Mouse (Mus musculus) induced T-regulatory cell, adult 2 months (primary cell): ENCODE measurements around the gene Mylk.

Experiments
- DNase-seq: peaks from one replicate; pipeline ENCODE4 v3.0.0-alpha.2; 2012; ENCODE audit warnings: low read depth

Gene Mylk

GRCm38 (mm10) chr16:34847638-34848037 is 102.6 kb downstream of the Mylk start:
- no peak for DNase-seq

DNA sequence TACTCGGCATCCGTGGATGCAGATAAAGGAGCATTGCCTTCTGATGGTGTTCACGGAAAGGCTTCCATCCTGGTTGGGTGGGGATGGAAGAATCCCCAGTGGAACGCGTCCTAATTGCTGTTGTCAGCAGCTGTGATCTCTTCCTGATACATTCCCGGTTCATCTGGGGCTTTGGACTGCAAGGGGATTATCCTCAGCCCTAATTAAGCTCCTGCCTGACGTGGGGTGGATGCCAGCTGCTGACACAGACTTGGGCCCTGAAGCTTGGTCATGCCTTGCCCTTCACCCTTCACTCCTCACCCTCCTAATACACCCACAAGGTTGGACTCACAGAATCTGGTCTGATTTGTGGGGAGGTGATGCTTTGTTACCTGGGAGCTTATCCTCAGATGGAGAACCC is 109.1 kb downstream of the Mylk start:
- DNase-seq, result no peak

GRCm38 (mm10) chr16:34855136-34855535 is 110.1 kb downstream of the Mylk start:
- no peak for DNase-seq

DNA sequence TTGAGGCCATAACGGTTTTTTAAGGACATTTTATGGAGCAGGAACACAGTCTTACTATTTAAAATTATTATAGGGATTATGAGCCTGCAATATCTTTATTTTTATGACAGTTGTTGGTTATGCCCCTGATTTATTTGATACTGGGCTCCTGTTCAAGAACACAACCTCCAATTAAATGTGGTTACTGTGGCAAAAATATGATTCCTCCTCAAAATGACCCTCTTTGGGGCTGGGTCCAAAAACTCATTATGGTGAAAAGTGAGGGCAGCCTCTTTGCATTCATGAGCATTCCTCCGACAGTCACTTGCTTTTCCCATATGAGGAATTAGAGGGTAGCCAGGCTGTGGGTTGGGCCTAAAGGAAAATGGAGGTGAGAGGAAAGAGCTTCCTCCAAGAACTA is 110.7 kb downstream of the Mylk start:
- no peak for DNase-seq

- DNase-seq, result no peak
Measured at GRCm38 (mm10) chr16:34857631-34858030, 112.6 kb downstream of the Mylk start.

DNA sequence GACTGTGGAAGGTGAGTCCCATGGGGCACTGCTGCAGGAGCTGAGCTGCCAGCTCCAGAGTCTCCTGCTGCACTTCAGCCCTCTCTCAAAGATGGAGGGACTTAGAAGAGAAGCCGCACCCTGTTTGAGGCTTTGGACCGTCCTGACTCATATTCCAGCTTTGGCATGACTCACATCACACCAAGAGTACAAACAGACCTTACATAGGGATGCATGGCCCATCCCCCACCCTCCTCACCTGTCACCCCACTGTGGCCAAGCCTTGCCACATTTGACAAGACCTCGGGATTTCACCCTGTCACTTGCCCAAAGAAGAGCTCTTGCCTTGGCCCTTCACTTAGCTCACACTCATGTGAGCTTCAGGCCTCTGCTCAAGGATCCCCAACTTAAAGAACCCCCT is 115.8 kb downstream of the Mylk start:
- DNase-seq, result no peak

- DNase-seq, result no peak
Measured at GRCm38 (mm10) chr16:34861744-34862365, 116.8 kb downstream of the Mylk start.

DNA sequence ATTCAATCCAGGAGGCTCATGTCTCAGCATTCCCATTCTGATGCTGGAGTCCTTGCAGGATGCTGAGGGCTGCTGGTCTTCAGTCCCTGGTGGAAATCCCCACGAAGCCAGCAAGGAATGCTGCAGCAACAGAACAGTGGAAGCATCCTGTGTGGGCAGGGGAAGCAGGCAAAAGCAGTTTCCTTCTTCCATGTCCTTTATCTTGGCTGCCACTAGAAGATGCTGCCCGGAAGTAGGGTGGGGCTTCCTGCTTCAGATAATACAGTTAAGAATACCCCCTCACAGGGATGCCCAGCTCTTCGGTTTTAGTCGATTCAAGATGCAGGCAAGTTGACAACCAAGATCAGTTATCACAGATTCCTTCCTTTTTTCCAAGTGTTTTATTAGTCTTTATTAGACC is 120.4 kb downstream of the Mylk start:
- no peak for DNase-seq

GRCm38 (mm10) chr16:34867217-34867616 is 122.2 kb downstream of the Mylk start:
- peak; percentile 33 for DNase-seq

DNA sequence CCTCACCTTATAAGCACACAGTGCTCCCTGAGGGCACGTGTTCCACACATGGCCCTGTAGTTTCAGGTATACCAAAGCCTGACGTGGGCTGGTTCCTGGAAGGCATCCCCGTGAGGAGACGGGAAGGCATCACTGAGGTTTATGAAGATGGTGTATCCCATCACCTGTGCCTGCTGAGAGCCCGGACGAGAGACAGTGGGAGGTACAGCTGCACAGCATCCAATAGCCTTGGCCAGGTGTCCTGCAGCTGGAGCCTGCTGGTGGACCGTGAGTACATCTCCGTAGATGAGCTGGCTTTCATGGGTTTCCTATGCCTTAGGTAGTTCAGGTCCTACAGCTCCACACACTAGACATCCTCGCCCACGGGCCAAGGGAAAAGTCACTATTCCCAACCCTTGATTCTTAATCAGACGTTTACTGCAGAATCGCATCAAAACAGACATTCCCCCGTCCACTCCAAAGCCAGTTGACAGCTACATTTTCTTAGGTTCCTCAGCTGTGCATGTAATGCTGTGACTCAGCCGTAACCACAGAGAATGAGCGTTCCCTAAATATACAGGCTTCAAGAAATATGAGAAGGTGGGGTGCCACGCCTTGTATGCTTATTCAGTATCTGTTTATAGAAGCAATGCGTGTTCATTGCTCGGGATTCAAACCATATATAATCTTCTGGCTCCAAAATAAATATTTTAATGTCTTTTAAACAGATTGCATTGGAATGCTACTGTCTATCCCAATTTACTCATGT is 135.2 kb downstream of the Mylk start:
- no peak for DNase-seq

DNA sequence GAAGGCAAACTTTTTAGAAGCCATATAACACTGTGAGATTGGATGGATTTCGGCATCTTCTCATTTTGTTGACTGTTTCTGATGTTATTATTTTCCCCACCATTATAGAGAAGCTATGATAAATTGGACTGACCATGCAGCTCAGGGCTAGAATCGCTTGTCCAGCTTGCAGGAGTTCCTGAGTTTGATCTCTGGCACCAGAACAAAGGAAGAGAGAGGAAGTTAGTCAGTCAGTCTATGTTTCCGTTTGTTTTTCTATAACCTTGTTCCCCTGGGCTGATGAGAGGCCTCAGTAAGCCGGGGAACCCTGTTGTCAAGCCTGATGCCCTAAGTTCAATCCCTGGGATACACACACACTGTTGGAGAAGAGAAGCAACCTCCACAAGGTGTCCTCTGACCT is 135.8 kb downstream of the Mylk start:
- no peak for DNase-seq

DNA sequence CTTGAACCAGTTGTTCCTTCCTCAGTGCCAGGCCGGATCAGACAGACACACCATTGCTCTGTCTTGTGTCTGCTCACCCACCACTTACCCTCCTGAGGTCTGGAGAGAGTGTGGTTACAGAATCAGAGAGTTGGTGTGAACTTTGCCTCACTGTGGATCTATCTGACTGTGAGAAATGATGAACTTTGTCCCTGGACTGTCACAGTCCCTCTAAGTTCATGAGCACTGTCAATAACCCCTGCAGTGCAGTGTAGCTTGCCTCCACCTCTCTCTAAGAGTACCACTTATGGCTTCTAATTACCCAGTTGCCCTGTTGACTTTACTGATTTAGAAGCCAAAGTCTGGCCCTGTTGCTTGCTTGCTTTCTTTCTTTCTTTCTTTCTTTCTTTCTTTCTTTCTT is 142.0 kb downstream of the Mylk start:
- DNase-seq, result no peak

DNA sequence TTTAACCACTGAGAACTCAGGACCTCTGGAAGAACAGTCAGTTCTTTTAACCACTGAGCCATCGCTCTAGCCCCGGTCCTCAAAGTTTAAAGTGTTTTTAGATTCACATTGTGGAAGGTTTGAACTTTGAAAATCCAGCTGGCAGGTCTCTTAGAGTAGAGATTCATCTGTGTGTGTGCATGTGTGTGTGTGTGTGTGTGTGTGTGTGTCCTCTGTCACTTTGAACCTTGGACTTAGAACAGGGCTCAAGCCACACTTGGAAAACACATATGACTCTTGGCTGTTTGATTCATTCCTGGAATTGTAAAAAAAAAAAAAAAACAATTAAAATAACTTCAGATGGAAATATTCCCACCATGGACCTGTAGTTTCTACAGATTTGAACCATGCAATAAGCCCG is 149.0 kb downstream of the Mylk start:
- DNase-seq, result no peak

DNA sequence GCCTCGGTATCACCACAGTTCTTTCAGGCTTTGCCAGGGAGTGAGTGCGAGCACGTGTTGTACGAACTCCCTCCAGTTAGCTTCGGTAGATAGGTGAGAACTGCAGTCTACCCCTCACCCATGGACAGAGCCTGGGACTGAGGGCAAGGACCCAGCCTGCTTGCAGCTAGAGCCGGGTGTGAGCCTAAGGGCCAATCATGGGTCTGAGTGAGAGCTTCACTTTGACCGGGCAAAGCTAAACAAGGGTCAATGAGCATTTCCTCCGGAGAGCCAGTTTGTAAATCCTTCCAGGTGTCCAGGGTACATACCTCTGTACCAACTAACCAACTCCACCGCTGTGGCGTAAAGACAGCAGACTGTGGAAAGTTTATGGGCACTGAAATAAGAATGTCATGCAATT is 150.9 kb downstream of the Mylk start:
- no peak for DNase-seq

DNA sequence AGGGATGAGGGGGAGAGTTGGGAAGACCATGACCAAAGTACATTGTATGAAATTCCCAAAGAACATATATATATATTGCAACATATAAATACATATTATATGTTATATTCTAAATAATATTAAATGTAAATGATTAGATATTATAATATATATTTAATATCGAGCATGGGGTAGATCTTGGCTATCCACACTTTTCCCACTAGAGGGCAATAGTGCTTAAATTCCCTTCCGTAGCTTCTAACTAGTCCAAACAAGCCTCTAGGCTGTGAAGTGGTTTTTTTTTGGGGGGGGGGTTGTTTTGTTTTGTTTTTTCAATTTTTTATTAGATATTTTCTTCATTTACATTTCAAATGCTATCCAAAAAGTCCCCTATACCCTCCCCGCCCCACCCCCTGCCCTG is 152.0 kb downstream of the Mylk start:
- DNase-seq, result peak; percentile 4

GRCm38 (mm10) chr16:34898057-34898789 is 153.2 kb downstream of the Mylk start:
- DNase-seq, result no peak

DNA sequence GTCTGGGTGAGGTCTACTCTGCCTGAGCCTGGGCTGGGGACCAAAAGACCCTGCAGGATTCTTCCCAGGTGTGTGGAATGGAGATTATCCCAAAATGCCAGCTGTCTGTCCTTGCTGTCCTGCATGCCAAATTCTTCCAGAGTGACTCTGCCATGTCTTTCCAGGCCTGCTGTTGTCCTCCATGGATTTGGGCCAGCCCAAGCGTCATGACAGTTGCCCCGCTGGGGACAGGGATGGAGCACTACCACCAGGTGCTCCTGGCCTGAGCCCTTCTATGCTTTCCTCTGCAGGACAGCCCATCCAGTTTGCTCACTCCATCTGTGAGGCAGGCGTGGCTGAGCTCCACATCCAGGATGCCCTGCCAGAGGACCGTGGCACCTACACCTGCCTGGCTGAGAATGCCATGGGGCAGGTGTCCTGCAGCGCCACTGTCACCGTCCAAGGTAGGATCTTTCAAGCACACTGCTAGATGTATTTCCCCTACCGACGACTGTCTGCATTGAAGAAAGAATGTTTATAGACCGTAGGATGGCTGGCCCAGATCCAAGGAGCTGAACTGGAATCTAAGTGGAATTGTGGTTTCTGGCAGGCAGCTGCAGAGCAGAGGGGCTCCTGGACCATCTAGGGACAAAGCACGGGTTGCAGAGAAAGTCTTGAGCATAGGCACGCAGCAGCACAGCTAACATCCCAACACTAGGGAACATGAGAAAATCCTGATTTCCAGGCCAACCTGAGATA is 154.2 kb downstream of the Mylk start:
- DNase-seq, result no peak

- no peak for DNase-seq
Measured at GRCm38 (mm10) chr16:34899997-34900396, 155.0 kb downstream of the Mylk start.

DNA sequence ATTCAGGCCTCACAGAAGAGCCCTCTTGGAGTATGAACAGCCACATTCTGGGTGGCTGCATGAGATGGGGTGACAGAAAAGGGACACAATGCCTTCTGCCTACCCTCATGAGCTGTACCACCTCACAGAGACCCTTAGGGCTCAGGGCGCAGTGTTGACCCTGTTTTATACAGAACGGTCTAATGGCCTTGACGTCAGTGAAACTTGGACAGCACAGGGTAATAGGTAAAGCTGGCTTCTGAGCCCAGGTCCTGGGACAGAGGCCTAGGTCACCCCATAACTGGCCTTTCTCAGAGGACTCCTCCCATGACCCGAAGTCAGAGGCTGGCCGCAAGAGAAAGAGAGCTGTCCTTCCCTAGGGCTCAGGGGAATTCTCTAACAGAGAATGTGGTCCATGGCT is 155.5 kb downstream of the Mylk start:
- no peak for DNase-seq

GRCm38 (mm10) chr16:34901031-34901430 is 156.0 kb downstream of the Mylk start:
- no peak for DNase-seq

DNA sequence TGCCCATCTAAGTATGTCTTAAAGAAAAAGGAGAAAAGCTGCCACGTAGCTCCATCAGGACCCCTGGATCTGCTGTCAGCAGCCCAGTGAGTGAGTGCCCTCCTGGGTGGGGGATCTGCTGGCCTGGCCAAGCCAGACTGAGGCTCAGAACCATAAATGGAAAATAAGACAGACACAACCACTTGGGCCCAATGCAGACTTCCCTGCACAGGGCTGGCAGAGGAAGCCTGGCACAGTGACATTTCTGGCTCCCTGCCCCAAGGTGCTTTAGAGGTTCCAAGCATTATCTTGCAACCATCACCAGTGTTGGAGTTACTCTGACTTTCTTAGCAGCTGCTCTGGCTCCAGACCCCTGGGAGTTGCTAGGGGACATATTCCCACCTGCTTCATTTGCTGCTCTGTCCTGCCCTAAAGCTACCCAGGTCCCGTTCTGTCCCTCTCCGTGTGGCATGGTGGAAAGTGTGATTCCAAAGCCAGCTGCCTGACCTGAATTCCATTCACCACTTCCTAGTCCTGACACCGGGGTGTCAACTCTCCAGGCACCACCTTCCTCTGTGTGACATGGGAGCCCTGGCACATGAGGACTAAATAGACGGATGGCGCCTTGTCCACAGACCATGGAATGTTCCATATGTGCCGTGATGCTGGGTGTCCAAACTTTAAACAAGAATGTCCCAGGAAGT is 156.7 kb downstream of the Mylk start:
- no peak for DNase-seq

DNA sequence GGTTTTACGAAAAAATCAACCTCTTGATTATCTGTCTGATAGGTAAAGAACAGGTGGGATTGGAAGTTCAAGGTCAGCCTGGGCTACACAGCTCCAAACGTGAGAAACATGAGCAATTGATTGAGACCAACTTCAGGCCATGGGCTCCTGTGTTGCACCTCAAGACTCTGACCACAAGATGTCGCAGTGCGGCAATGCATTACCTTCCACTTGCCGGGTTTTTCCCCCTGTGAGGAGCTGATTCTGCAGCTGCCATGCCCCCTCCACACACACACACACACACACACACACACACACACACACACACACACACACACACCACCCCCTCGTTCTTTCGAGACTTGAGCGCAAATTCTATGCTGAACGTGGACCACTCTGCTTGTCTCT is 157.3 kb downstream of the Mylk start:
- DNase-seq, result peak; percentile 37
